Mouse (Mus musculus) hindlimb bud, embryonic 11.5 days (tissue): ENCODE measurements around the gene Slc23a4.

Experiments
- DNase-seq: peaks from one replicate; pipeline ENCODE4 v3.0.0-alpha.2; 2012; ENCODE audit warnings: low read depth, low spot score; ENCODE audit errors: extremely low spot score

Slc23a4 gene

DNA sequence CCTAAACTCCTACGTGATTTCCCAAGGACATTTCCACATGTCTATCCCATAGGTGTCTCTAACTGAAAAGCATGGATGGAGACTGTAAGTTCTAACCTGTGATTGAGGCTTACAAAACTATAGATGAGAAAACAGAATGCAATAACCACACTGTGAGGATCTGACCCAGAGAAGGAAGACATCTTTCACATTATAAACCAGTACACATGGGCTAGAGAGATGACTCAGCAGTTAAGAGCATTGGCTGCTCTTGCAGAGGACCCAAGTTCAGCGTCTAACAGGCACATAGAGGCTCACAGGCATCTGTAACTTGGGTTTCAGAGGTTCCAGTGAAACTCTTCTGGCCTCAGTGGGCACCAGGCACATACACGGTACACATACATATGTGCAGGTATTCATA lies 73.7 kb downstream of the Slc23a4 start:
- DNase-seq = no peak

DNA sequence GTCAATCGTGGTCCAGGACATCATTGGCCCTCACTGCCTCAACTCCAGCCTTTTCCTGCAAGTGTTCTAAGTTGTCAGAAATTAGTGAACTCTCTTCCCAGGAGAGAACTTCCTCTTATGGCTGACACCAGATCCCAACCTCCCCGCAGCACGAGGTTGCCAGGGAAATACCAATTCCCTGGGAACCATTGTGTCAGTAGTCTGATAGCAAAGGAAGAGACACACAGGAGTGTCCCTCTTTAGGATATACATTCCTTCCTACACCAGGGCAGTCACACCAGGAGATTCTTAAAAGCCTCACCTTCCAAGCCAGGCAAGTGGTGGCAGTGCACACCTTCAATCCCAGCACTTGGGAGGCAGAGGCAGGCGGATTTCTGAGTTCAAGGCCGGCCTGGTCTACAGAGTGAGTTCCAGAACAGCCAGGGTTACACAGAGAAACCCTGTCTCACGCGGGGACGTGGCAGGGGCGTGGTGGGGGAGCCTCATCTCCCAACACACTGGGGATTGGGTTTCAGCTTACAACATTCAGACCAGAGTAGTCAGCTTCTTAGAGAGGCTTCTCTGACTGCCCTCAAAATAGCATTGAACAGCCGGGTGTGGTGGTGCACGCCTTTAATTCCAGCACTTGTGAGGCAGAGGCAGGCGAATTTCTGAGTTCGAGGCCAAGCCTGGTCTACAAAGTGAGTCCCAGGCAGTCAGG lies 74.7 kb downstream of the Slc23a4 start:
- no peak for DNase-seq

DNA sequence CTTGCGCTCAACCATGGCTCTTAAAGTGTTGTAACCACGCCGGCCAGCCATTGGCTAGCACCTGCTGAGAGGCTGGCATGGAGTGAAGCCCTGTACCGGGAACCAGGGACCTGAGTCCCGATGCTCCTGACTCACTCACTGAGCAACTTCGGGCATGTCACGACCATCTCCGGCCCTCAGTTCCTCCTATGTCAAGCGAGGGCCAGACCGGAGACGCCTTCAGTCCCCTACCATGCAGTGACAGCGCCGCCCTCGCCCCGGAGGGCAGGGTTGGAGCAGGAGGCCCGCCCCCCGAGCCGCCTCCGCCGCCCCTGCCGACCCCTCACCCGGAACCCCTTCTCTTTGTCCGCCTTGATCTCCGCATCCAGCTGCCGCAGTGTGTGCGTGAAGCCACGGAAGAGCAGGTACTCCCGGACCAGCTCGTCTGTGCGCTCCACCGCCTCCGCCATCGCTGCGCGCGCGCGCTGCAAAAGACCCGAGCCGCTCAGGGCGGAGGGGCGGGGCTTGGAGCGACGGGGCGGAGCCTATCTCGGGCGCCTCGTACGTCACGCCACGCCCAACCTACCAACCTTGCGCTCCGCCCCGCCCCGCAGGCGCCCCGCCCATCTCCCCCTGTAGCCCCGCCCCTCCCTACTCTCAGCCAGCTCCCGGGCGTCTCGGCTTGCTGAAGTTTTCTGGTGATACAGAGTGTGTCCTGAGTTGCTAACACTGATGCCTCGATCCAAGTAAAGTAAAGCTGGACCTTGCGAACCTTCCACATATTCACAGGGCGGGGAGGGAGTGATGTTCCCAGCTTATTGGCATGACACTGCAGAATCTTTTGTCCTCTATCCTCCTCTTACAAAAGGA lies 77.6 kb downstream of the Slc23a4 start, which contains the start of gene Wdr91:
Gene Wdr91 (minus strand): TSS at position 506 of the 849 bp plus-strand sequence.
- peak; percentile 54 for DNase-seq

DNA sequence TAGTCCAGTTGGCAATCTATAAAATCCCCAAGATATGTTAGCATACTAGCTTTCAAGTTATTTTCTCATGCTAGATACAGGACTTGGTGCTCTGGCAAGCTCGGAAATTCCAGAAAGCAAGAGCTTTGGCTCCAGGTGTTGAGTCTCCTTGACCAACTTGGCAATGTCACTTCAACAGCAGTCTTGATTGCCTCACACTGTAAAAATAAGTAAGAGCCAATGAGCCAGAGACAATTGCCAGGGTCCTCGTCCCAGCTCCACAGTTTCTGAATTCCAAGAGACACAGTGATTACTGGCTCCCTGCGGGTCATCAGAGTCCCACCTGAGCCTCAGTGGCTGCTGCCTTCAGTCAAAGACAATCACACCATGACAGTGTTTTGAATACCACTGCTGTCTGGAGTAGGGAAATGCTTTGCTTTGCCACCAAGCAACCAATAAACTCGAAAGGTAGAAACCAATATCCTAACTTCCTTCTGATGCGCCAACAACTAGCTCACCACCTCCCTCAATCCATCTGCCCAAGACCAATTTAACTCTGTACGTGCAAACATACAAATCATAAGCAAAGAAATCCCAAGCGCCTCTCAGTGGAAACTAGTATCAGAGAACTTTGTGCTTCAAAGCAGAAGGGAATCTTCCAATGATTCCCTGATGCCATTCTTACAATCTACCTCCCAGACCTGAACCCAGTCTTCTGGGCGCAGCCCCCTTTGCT lies 78.4 kb downstream of the Slc23a4 start:
- no peak for DNase-seq

DNA sequence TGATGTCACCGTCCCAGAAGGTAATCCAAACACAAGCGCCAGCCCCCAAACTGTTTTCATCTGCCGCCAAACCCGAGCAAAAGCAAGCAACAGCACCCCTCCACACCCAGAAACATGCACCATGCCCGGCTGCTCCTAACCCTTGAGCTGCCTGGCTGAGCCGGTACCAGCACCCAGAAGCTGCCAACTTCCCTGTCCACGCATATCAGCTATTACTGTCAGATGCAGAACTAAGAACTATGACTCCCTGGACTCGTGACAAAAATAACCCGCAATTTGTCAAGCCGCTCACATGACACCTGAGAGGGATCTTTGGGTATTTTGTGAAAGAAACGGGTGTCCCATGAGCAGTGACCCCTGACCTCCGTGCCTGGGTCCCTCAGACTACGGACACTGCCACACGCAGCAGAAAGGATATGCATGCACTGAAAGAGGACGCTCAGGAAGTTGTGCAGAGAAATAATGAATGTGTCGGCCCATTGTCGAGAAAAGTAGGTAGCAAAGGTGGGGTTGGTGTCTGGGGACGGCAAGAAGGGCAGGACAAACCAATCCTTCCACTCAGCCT lies 80.4 kb downstream of the Slc23a4 start:
- no peak for DNase-seq

DNA sequence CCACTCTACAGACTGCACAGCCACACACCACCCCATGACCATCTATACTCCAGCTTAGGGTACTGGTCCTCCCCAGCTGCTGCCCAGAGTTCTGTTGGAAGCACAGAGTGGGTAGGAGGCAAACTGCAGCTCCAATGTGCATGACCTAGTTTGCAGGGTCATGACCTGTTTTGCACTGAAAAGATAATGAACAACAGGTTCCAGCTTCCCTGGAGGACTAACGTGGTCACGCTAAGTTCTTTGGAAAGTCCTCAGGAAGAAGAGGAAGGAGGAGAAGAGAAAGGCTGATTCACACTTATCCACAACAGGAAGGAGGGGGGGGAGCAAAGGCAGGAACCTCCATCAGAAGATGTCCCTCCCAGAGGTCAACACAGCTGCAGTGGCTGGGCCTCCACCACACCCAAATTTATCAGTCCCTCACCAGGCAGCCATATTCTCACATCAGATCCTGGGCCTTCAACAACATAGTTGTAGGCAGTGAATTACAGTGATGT lies 81.0 kb downstream of the Slc23a4 start:
- no peak for DNase-seq

DNA sequence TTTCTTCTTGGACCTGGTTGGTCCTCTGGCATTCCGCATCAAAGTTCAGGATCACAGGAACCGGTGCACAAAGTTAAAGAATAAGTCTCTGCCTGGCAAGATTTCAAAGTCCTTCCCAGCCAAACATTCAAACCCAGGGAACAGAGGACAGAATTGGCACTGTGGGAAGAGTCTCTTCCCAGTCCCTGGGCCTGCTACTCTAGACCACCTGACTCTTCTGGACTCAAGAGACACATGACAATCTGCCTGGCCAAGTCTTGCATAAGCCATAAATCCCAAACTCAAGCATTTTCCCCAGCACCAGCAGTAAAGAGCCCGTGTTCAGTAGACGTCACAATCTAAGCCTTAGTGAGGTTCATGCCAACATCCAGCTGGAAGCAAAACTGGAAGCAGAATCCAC lies 81.5 kb downstream of the Slc23a4 start:
- no peak for DNase-seq

DNA sequence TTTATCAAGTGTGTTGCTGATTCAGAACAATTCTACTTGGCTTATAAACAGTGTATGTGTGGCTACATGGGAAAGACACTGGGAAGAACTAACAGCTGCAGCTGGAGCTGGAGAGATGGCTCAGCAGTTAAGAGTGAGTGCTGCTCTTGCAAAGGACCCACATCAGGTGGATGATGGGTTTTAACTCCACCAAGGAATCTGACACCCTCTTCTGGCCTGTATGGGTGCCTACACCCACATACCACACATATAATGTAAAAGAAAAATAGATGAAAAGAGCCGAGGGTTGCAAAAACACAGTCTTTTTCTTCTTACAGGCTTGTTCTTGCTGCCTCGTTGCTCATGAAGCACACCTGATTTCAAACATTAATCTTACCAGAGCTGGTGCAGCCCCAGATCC lies 82.1 kb downstream of the Slc23a4 start:
- DNase-seq = no peak

DNA sequence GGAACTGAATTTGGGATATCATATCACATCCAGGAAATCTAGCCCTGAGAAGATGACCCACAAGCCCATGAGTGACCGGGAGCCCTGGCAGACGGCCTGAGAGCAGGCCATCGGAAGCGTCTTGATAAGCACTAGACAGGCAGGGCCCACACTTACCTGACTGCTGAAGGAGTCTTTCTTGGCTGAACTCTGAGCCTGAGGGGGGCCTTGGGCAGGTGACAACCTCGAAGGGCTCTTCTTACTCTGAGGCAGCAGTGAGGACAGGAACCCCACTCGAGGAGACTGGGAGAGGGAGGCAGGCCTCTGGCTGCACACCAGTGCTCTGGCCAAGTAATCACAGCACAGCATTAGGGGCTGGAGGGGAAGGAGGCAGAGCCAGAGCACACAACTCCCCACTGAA lies 83.8 kb downstream of the Slc23a4 start:
- no peak for DNase-seq

DNA sequence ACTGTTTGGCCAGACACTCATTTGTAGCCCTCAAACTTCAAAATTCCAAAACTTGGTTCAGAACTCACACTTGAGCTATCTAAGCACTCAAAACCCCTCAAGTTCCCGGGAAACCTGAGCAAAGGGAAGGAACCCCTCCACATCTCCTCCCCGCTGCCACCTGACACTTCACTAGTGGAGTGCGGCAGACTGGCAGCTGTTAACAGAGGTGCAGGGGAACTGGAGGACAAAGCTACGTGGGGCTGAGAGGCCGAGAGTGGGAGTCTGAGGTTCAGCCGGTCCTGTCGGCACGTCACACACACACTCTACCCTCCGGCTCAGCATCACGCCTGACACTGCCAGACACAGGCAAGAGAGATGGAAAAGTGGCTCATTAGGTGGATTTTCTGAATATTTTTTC lies 84.4 kb downstream of the Slc23a4 start:
- no peak for DNase-seq

DNA sequence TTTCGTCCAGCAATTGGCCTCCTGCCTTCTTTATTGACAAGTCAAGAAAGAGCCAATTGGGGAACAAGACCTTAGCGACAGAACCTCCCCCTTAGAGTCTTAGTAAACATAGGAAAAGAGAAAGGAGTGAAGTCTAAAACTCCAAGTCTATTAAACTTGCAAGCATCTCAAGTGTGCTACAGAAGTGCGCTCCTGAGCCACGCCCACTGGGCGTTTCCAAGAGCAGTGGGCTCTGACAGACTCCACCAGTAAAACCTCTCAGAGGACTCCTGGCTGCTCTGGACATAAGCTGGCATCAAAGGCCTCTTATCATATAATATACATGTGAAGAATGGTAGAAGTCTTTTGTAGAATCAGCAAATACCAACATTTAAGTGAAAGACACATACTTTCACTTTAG lies 84.8 kb downstream of the Slc23a4 start:
- DNase-seq = no peak

DNA sequence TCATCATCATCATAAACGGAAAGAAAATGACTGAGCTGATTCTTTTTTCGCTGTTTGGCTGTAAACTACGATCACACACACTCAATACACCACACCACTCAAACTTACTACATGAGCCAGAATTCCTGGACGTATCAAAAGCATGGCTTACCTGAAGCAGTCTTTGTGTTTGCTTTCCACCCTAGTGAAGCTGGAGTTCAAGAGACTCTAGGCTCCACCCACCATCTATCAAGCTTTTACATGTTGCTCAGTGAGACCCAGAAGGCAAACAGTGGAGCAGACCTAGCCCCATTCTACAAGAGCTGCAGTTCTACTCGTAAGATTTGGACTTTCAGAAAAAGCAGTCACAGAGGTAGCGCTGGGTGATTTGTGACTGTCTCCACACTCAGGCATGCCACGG lies 85.6 kb downstream of the Slc23a4 start:
- no peak for DNase-seq

DNA sequence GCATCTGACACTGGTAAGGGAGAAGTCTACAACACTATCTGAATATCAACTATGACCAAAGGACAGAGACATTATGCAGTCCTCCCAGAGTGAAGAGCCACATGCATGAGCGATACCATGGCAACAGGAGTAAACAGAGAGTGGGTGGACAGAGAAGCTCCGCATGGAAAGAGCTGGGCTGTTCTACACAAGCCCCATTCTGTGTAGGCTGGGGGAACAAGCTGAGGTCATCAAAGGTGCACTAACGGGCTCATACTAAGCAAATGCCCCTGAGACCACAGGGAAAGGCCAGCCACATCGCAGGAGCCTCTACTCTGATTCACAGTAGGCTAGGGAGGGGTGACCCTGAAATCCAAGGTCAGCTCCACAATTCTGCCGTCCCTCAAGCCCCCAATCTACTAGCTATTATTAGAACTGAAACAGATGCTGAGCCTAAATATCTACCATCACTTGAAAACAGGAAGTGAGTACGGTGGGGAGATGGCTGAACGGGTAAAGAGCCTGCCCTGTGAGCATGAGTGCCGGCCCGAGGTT lies 86.2 kb downstream of the Slc23a4 start:
- DNase-seq = no peak

DNA sequence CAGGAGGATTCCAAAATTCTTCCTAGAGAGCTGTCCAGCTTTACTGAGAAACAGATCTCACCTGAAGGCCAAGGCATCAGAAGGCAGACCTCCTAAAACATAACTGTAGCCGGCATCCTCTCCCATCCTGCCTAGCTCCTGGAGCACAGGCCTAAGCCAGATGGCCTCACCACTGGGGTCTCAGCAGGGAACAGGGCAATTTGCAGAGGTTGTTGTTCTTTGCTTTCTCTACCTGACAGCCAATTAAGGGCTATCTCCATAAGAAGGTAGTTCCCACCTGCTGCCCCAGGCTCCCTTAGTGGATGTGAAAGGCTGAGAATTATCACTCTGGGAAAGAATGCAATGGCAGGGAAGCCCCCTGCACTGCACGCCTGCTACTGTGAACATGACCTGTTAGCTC lies 87.2 kb downstream of the Slc23a4 start:
- DNase-seq = no peak

DNA sequence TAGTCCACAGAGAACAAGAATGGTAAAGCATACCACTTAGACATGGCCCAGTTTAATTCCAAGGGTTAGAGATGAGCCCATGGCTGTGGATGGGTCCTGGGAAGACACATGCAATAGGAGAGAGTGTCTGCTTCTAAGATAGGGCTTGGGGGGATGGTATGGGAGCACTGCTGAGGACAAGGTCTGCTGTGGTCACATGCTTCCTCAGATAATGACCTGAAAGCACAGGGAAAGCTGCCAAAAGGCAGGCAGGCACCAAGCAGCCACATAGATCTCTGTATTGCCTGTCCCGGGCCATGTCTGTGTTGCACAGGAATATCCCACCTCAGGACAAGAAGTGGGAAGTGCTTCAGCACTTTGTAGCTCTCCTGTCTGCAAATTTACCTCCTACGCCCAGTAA lies 89.1 kb downstream of the Slc23a4 start:
- no peak for DNase-seq

DNA sequence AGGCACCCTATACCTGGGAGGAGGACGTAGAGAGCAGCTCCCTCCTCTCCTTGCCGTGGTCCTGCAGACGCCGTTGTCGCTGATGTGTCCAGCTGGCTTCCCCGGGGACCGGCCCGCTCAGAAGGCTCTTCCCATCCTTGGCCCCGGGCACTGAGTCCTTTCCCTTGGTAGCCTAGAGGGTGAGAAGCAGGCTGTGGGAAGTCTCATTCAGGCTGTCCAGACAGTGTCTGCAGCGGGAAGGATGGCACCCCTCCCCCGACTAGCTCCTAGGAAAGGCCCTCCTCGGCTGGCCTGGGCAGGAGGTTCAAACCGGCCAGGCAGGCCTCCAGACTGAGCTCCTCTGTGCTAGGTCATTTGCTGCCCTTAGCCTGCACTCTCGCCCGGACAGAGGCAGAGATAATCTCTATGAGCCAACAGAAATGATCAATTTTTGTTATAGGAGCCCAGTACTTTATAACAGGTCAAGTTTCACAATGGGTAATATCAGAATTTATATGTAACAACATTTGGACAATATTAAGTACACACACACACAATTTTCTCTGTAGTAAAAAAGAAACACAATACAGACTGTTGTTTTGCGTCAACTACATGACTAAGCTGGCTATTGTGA lies 91.9 kb downstream of the Slc23a4 start:
- no peak for DNase-seq

DNA sequence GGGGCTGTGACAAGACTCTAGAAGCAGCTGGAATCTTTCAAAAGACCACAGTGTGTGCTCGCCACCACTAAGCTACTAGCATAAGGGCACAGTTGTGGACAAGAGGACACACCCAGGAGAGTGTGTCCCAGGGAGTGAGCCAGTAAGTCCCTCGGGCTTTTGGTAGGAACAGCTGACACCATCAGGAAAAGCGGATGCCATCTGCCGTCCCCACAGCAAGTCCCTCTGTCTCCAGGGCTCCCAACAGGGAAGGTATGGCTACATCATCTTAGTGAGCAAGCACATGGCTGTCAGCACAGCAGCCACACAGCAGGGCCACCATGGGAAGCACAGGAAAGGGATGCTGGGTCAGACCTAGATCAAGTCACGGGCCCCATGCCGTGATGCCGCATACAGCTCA lies 92.6 kb downstream of the Slc23a4 start:
- DNase-seq = no peak
